Mouse (Mus musculus) layer of hippocampus, postnatal 14 days (tissue): ENCODE data around the gene 3110021N24Rik. TPM values are rescaled to one million over a fixed set of nuclear protein-coding genes. Genes with fewer than 3 reads are reported as not detected.

Experiments
- DNase-seq, 2 experiments: peaks; one replicate each; pipeline ENCODE4 v3.0.0; 2021 to 2022; ENCODE audit warnings: low spot score in 2 of 2, mixed read lengths in 1 of 2
- total RNA-seq, 2 experiments: library from RNA; stranded (reverse); gene quantifications; 2 replicates each; pipeline ENCODE4 v1.2.3; 2021

3110021N24Rik gene
- total RNA-seq, 2 experiments from 2014 or later: 0.69 to 0.94 TPM

- no peak for DNase-seq
These were observed 74.5 kb downstream of the 3110021N24Rik start for GRCm38 (mm10) chr4:108793941-108794340.

- DNase-seq: no peak
These were observed 77.3 kb downstream of the 3110021N24Rik start for GRCm38 (mm10) chr4:108796701-108797100.

- DNase-seq: peak; percentile 57 to 78
These were observed 78.8 kb downstream of the 3110021N24Rik start for GRCm38 (mm10) chr4:108798083-108798830.

- DNase-seq: no peak
These were observed 84.1 kb downstream of the 3110021N24Rik start for GRCm38 (mm10) chr4:108803535-108803934.

- DNase-seq: no peak
These were observed 91.7 kb downstream of the 3110021N24Rik start for GRCm38 (mm10) chr4:108811142-108811541.

GRCm38 (mm10) chr4:108811550-108811949 is 92.1 kb downstream of the 3110021N24Rik start:
- DNase-seq: no peak

GRCm38 (mm10) chr4:108825677-108826076 is 106.2 kb downstream of the 3110021N24Rik start:
- no peak for DNase-seq

- DNase-seq: no peak
These were observed 106.6 kb downstream of the 3110021N24Rik start for GRCm38 (mm10) chr4:108826096-108826495.

- DNase-seq: no peak
These were observed 107.2 kb downstream of the 3110021N24Rik start for GRCm38 (mm10) chr4:108826643-108827042.

- DNase-seq: no peak
These were observed 111.2 kb downstream of the 3110021N24Rik start for GRCm38 (mm10) chr4:108830698-108831097.

Other genes starting within 250 kb of the 3110021N24Rik start
- gene Prpf38a, start 140.3 kb upstream of the 3110021N24Rik start, total RNA-seq: 10 to 100 TPM; 35.1 to 37.0 TPM
- under 1 TPM; 0.19 to 0.53 TPM for gene Orc1, start 140.2 kb upstream of the 3110021N24Rik start, total RNA-seq
- 10 to 100 TPM; 33.6 to 38.5 TPM for gene Cc2d1b, start 99.7 kb upstream of the 3110021N24Rik start, total RNA-seq
- gene Zfyve9, start 61.1 kb downstream of the 3110021N24Rik start, total RNA-seq: 10 to 100 TPM; 46.1 to 48.8 TPM
- 100 to 1,000 TPM in 1 of 2 experiments, 10 to 100 TPM in 1; 97.7 to 111 TPM for gene Btf3l4, start 114.0 kb downstream of the 3110021N24Rik start, total RNA-seq
- 10 to 100 TPM; 38.8 to 38.9 TPM for gene Txndc12, start 115.0 kb downstream of the 3110021N24Rik start, total RNA-seq
- gene Kti12, start 128.1 kb downstream of the 3110021N24Rik start, total RNA-seq: 10 to 100 TPM; 16.1 to 18.5 TPM
- under 1 TPM in 1 of 2 experiments, not detected in 1; 0.53 TPM for gene A730015C16Rik, start 129.0 kb downstream of the 3110021N24Rik start, total RNA-seq
- 10 to 100 TPM; 45.9 to 54.2 TPM for gene Rab3b, start 159.4 kb downstream of the 3110021N24Rik start, total RNA-seq